Mouse (Mus musculus): Measurements from ENCODE around the gene Prg4. TPM values are rescaled to one million over a fixed set of nuclear protein-coding genes. Genes with fewer than 3 reads are reported as not detected.

Gene Prg4
- polyA plus RNA-seq, 1 experiment: 5.1 TPM

DNA sequence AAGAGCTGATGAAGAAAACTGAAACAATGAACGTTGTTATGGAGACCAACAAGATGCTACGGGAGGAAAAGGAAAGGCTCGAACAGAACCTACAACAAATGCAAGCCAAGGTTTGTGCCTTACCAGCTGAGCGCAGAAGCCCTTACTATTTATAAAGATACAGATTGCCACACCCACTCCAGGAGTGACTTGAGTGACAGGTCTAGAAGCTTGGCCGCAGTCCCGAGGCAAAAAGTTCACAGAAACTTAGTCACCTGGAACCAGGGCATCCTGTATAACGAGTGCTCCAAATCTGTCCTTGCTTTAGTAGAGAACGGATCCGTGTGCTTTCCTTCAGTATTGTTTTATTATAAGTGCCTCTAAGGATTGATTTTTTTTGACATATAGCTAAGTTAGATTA, 40.3 kb downstream of the Prg4 start:
- TF ChIP-seq REST (IDR thresholded peaks at IDR 0.05; ENCODE audit: insufficient read depth, insufficient read length) (no peak), TCF3 (IDR thresholded peaks at IDR 0.05; ENCODE audit: insufficient read length, low read depth) (no peak), POLR2A (IDR thresholded peaks at IDR 0.05; ENCODE audit: insufficient read length, low read depth) (no peak), MAX (IDR thresholded peaks at IDR 0.05; ENCODE audit: low read depth) (no peak), USF1 (IDR thresholded peaks at IDR 0.05; ENCODE audit: low read depth) (no peak), CEBPB (IDR thresholded peaks at IDR 0.05; ENCODE audit: insufficient read depth, poor library complexity, severe bottlenecking) (no peak), SRF (IDR thresholded peaks at IDR 0.05; ENCODE audit: control insufficient read depth, insufficient read length, low read depth) (no peak), POLR2AphosphoS2 (IDR thresholded peaks at IDR 0.05; ENCODE audit: insufficient read length, low read depth) (no peak), MYOG (IDR thresholded peaks at IDR 0.05; ENCODE audit: control insufficient read depth in 1 of 3, insufficient read depth in 1 of 3, insufficient read length in 2 of 3, low read depth in 2 of 3) (no peak), MYOD1 (IDR thresholded peaks at IDR 0.05; ENCODE audit: control insufficient read depth in 1 of 3, insufficient read length in 2 of 3, low read depth in 2 of 3) (no peak)
- Histone ChIP-seq H3K4me2 (ENCODE audit: low read depth) (no peak overlapping the region), H3K79me2 (ENCODE audit: control insufficient read depth, insufficient read depth) (no peaks in the 10 kb centered on the region), H3ac (ENCODE audit: control insufficient read depth, insufficient read length) (no peak overlapping the region), H3K27me3 (ENCODE audit: control insufficient read depth, insufficient read depth, insufficient read length) (no peaks in the 10 kb centered on the region), H3K4me3 (no peak overlapping the region), H3K36me3 (ENCODE audit: control insufficient read depth, insufficient read depth) (peaks cover 89% of the 10 kb centered on the region)

DNA sequence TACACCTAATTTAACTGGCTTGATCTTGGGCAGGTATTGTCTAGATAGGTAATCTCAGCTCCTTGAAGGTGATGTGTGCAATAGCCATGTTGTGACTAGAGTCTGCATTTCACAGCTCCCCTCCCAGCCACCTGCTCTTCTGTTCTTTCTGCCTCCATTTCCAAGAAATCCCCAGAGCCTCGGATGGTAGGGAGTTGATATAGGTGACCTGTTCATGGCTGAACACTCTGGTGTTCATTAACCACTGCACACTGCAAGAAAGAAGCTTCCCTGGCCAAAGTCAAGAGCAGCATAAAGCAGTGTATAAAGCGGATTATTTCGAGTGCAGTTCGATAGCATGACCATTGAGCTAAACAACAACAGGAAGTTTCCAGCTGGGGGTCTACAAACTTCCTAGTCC, 47.5 kb downstream of the Prg4 start:
- no peaks in the 10 kb centered on the region for H3K79me2 ChIP-seq (ENCODE audit: control insufficient read depth, insufficient read depth)
- no peak overlapping the region for H3ac ChIP-seq (ENCODE audit: control insufficient read depth, insufficient read length)
- H3K27me3 ChIP-seq (ENCODE audit: control insufficient read depth, insufficient read depth, insufficient read length): no peaks in the 10 kb centered on the region
- peaks cover 88% of the 10 kb centered on the region for H3K36me3 ChIP-seq (ENCODE audit: control insufficient read depth, insufficient read depth)
- no peak overlapping the region for H3K4me2 ChIP-seq (ENCODE audit: low read depth)
- H3K4me3 ChIP-seq: no peak overlapping the region
- TF ChIP-seq USF1 (IDR thresholded peaks at IDR 0.05; ENCODE audit: low read depth) (no peak), POLR2AphosphoS2 (IDR thresholded peaks at IDR 0.05; ENCODE audit: insufficient read length, low read depth) (no peak), MYOD1 (IDR thresholded peaks at IDR 0.05; ENCODE audit: control insufficient read depth in 1 of 3, insufficient read length in 2 of 3, low read depth in 2 of 3) (no peak), REST (IDR thresholded peaks at IDR 0.05; ENCODE audit: insufficient read depth, insufficient read length) (no peak), SRF (IDR thresholded peaks at IDR 0.05; ENCODE audit: control insufficient read depth, insufficient read length, low read depth) (no peak), MYOG (IDR thresholded peaks at IDR 0.05; ENCODE audit: control insufficient read depth in 1 of 3, insufficient read depth in 1 of 3, insufficient read length in 2 of 3, low read depth in 2 of 3) (no peak), POLR2A (IDR thresholded peaks at IDR 0.05; ENCODE audit: insufficient read length, low read depth) (no peak), E2F4 (IDR thresholded peaks at IDR 0.05; ENCODE audit: insufficient read depth) (no peak), CEBPB (IDR thresholded peaks at IDR 0.05; ENCODE audit: insufficient read depth, poor library complexity, severe bottlenecking) (no peak), TCF12 (IDR thresholded peaks at IDR 0.05; ENCODE audit: insufficient read depth, poor library complexity, severe bottlenecking) (no peak), MAX (IDR thresholded peaks at IDR 0.05; ENCODE audit: low read depth) (no peak), TCF3 (IDR thresholded peaks at IDR 0.05; ENCODE audit: insufficient read length, low read depth) (no peak)

DNA sequence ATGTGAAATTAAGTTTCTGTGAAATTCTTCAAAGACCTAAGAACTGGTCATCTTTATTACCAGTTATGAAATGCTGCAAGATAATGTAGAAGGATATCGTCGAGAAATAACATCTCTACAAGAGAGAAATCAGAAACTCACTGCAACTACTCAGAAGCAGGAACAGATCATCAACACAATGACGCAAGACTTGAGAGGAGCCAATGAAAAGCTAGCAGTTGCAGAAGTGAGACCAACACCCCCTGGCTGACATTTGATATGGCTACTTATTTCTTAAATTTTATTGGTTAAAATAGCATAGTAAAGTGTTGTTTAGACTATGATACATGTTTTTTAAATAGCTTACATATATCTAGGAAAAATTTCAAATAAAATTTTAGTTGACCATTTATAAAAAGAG, 50.0 kb downstream of the Prg4 start:
- Histone ChIP-seq H3K27me3 (ENCODE audit: control insufficient read depth, insufficient read depth, insufficient read length) (no peaks in the 10 kb centered on the region), H3K36me3 (ENCODE audit: control insufficient read depth, insufficient read depth) (peaks cover 86% of the 10 kb centered on the region), H3ac (ENCODE audit: control insufficient read depth, insufficient read length) (no peak overlapping the region), H3K79me2 (ENCODE audit: control insufficient read depth, insufficient read depth) (no peaks in the 10 kb centered on the region), H3K4me2 (ENCODE audit: low read depth) (no peak overlapping the region), H3K4me3 (no peak overlapping the region)
- TF ChIP-seq MYOG (IDR thresholded peaks at IDR 0.05; ENCODE audit: control insufficient read depth in 1 of 3, insufficient read depth in 1 of 3, insufficient read length in 2 of 3, low read depth in 2 of 3) (no peak), MAX (IDR thresholded peaks at IDR 0.05; ENCODE audit: low read depth) (no peak), E2F4 (IDR thresholded peaks at IDR 0.05; ENCODE audit: insufficient read depth) (no peak), TCF12 (IDR thresholded peaks at IDR 0.05; ENCODE audit: insufficient read depth, poor library complexity, severe bottlenecking) (no peak), MYOD1 (IDR thresholded peaks at IDR 0.05; ENCODE audit: control insufficient read depth in 1 of 3, insufficient read length in 2 of 3, low read depth in 2 of 3) (no peak), POLR2A (IDR thresholded peaks at IDR 0.05; ENCODE audit: insufficient read length, low read depth) (no peak), TCF3 (IDR thresholded peaks at IDR 0.05; ENCODE audit: insufficient read length, low read depth) (no peak), USF1 (IDR thresholded peaks at IDR 0.05; ENCODE audit: low read depth) (no peak), POLR2AphosphoS2 (IDR thresholded peaks at IDR 0.05; ENCODE audit: insufficient read length, low read depth) (no peak), REST (IDR thresholded peaks at IDR 0.05; ENCODE audit: insufficient read depth, insufficient read length) (no peak), SRF (IDR thresholded peaks at IDR 0.05; ENCODE audit: control insufficient read depth, insufficient read length, low read depth) (no peak), CEBPB (IDR thresholded peaks at IDR 0.05; ENCODE audit: insufficient read depth, poor library complexity, severe bottlenecking) (no peak)

DNA sequence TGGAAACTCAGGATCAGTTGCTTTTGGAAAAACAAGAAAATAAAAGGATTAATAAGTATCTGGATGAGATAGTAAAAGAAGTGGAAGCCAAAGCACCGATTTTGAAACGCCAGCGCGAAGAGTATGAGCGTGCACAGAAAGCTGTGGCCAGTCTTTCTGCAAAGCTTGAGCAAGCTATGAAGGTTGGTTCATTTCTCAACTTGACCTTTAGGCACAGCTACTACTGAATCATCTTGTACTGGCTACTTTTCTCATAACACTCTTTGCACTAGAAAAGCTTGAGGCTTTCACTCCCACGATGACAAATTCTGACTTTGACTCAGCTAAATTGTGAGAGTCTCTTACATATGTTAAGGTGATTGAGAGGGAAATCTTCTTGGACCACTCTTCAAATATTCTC, 56.0 kb downstream of the Prg4 start:
- Histone ChIP-seq H3K36me3 (ENCODE audit: control insufficient read depth, insufficient read depth) (peaks cover 93% of the 10 kb centered on the region), H3ac (ENCODE audit: control insufficient read depth, insufficient read length) (no peak overlapping the region), H3K4me2 (ENCODE audit: low read depth) (no peak overlapping the region), H3K27me3 (ENCODE audit: control insufficient read depth, insufficient read depth, insufficient read length) (no peaks in the 10 kb centered on the region), H3K79me2 (ENCODE audit: control insufficient read depth, insufficient read depth) (no peaks in the 10 kb centered on the region), H3K4me3 (no peak overlapping the region)
- TF ChIP-seq POLR2AphosphoS2 (IDR thresholded peaks at IDR 0.05; ENCODE audit: insufficient read length, low read depth): no peak
- no peak for TF ChIP-seq MAX (IDR thresholded peaks at IDR 0.05; ENCODE audit: low read depth)
- TF ChIP-seq REST (IDR thresholded peaks at IDR 0.05; ENCODE audit: insufficient read depth, insufficient read length): no peak

DNA sequence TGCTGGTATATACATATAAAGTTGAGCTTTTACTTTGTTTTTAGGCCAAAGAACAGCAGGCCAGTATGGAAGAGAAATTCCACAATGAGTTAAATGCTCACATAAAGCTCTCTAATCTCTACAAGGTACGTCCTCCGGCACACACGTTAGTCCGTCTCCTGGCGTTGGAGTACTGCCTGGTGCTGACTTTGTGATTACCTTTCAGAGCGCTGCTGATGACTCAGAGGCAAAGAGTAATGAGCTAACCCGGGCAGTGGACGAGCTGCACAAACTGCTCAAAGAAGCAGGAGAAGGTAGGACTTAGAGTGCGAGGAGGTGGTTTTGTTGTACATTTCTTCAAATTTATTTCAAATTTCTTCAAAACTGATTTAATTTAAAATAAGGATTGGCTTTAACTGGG, 58.7 kb downstream of the Prg4 start:
- H3K79me2 ChIP-seq (ENCODE audit: control insufficient read depth, insufficient read depth): no peaks in the 10 kb centered on the region
- no peak overlapping the region for H3K4me3 ChIP-seq
- TF ChIP-seq MYOD1 (IDR thresholded peaks at IDR 0.05; ENCODE audit: control insufficient read depth in 1 of 3, insufficient read length in 2 of 3, low read depth in 2 of 3): no peak
- peaks cover 88% of the 10 kb centered on the region for H3K36me3 ChIP-seq (ENCODE audit: control insufficient read depth, insufficient read depth)
- no peak overlapping the region for H3ac ChIP-seq (ENCODE audit: control insufficient read depth, insufficient read length)
- H3K27me3 ChIP-seq (ENCODE audit: control insufficient read depth, insufficient read depth, insufficient read length): no peaks in the 10 kb centered on the region
- no peak overlapping the region for H3K4me2 ChIP-seq (ENCODE audit: low read depth)

Data from myocyte (in vitro differentiated cells).